Mouse (Mus musculus) ES-Bruce4 (cell line): ENCODE results near the gene 2210016L21Rik.

ENCODE experiments used
- CTCF ChIP-seq: IDR thresholded peaks from one replicate; pipeline ENCODE4 v1.8.1; 2011; ENCODE audit warnings: low read depth, low read length
- EP300 ChIP-seq: IDR thresholded peaks from 2 replicates; pipeline ENCODE4 v1.6.1; 2011; ENCODE audit warnings: low read depth, low read length; ENCODE audit not compliant: insufficient read depth

DNA sequence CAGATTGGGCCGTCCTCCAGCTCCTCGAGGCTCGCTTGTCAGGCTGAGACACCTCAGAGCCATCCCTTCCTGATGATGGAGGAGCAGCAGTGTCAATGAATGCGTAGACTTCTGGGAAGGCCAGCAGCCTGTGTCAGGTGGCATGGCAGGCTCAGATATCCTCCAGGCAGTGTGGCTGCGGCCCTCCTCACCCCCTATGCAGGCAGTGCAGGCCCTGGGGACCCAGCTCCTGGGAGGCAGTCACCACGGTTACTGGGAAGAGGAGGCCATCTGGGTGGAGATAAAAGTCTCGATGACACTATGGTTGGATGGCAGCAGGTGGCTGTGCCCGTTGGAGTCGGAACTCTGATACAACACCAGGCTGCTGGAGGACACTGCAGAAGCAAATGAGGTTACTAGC is 7.9 kb downstream of the 2210016L21Rik start:
- no peak for TF ChIP-seq CTCF
- no peak for TF ChIP-seq EP300
